Mouse (Mus musculus): ENCODE measurements around the gene Vgll4. TPM values are rescaled to one million over a fixed set of nuclear protein-coding genes. Genes with fewer than 3 reads are reported as not detected.
"Not testable (repeated sequence)": the region's sequence is repeated elsewhere in the genome, so short reads cannot be mapped to it uniquely, and the experiment has no call there.

The Vgll4 gene
- polyA plus RNA-seq, 1 experiment = 44.8 TPM

- peaks cover 24% of the 10 kb centered on the region for H3K4me1 ChIP-seq (ENCODE audit: control insufficient read depth, insufficient read depth, low read length)
- TF ChIP-seq CTCF (IDR thresholded peaks at IDR 0.05; ENCODE audit: extremely low read depth, insufficient read depth, low read length) = no peak
- TF ChIP-seq POLR2A (IDR thresholded peaks at IDR 0.05; ENCODE audit: extremely low read depth, insufficient read depth, low read length) = no peak
- no peak overlapping the region for H3K27ac ChIP-seq (ENCODE audit: insufficient read depth, low read length)
- H3K4me3 ChIP-seq (ENCODE audit: insufficient read depth, low read length) = no peak overlapping the region
These were observed 74.6 kb downstream of the Vgll4 start for GRCm38 (mm10) chr6:114895191-114895590.

GRCm38 (mm10) chr6:114894548-114895106 is 75.2 kb downstream of the Vgll4 start:
- Histone ChIP-seq H3K4me1 (ENCODE audit: control insufficient read depth, insufficient read depth, low read length) (peaks cover 25% of the 10 kb centered on the region), H3K27ac (ENCODE audit: insufficient read depth, low read length) (0 out of 2 replicates have a peak overlapping the region, but pooled peaks have one; percentile 4), H3K4me3 (ENCODE audit: insufficient read depth, low read length) (no peak overlapping the region)
- TF ChIP-seq POLR2A (IDR thresholded peaks at IDR 0.05; ENCODE audit: extremely low read depth, insufficient read depth, low read length) (no peak), CTCF (IDR thresholded peaks at IDR 0.05; ENCODE audit: extremely low read depth, insufficient read depth, low read length) (0 out of 2 replicates have a peak, but pooled peaks have one; percentile 14)

DNA sequence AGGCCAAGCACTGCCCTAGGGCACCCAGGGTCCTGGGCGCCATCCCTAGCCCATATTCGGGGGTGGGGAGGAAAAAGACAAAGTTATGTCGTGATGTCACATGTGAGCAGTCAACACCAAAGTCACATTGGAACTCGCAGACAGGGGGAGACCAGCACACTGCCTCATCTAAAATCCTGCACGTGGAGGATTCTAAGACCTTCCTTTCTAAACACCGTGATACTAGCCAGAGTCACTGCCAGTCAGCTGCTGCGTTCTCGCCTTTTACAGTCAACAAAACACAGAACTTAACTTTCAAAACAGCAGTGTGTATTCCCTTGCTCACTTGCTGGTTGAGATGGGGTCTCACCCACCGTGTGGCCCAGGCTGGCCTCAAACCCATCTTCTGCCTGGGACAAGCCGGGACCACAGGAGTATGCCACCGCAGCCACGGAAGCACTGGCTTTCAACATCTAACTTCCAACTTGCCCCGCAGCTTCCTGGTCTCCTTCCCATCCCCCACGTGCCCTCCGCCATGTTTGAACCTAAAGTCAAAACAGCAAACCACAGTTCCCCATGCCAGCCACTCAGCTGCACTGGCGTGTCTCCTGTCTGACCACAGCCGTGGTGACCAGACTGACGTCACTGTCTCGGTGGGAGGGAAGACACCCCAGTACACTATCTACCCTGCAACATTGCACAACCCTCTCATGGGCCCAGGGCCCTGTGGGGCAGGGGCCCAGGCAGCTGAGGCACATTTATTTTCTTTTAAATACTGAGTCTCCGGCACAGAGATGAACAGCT is 76.2 kb downstream of the Vgll4 start:
- H3K27ac ChIP-seq (ENCODE audit: insufficient read depth, low read length) = 0 out of 2 replicates have a peak overlapping the region, but pooled peaks have one; percentile 4
- TF ChIP-seq CTCF (IDR thresholded peaks at IDR 0.05; ENCODE audit: extremely low read depth, insufficient read depth, low read length) = no peak
- no peak for TF ChIP-seq POLR2A (IDR thresholded peaks at IDR 0.05; ENCODE audit: extremely low read depth, insufficient read depth, low read length)
- H3K4me1 ChIP-seq (ENCODE audit: control insufficient read depth, insufficient read depth, low read length) = peaks cover 24% of the 10 kb centered on the region
- H3K4me3 ChIP-seq (ENCODE audit: insufficient read depth, low read length) = no peak overlapping the region

DNA sequence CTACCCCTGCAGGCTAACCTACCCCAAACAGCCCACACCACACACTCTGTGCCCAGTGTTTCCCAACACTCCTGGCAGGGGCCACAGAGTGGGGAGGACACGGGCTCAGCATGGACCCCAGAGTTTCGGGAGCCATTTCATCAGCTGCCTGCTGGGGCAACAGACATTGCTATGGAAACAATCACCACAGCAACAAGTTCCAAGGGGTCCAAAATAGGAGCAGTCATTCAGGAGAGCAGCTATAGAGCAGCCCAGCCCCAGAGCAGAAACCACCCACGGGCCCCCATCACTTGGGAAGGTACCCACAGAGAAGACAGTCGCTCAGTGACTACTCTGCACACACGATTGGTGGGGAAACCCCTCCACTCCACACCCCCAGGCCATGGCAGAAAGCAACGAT is 77.4 kb downstream of the Vgll4 start:
- Histone ChIP-seq H3K4me1 (ENCODE audit: control insufficient read depth, insufficient read depth, low read length) (peaks cover 29% of the 10 kb centered on the region), H3K27ac (ENCODE audit: insufficient read depth, low read length) (peak overlapping the region; percentile 80), H3K4me3 (ENCODE audit: insufficient read depth, low read length) (no peak overlapping the region)
- no peak for TF ChIP-seq POLR2A (IDR thresholded peaks at IDR 0.05; ENCODE audit: extremely low read depth, insufficient read depth, low read length)
- no peak for TF ChIP-seq CTCF (IDR thresholded peaks at IDR 0.05; ENCODE audit: extremely low read depth, insufficient read depth, low read length)

DNA sequence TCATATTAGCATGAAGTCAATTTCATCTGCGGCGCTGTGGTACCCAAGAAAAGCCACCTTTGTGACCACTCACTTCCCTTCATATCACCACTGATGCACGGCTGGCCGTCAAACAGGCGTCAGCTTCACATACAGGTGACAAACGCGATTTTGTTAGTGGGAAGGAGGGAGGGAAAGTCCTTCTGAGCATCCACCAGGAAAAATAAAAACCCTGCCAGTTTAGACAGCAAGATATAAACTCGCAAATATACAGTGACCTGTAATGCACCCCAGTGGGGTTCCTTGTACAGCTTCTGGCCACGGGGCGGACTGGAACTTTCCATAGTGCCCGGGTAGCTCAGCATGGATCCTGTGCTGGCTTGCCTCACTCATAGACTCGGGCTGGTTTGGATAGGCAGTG is 78.0 kb downstream of the Vgll4 start:
- Histone ChIP-seq H3K27ac (ENCODE audit: insufficient read depth, low read length) (peak overlapping the region; percentile 80), H3K4me1 (ENCODE audit: control insufficient read depth, insufficient read depth, low read length) (peaks cover 29% of the 10 kb centered on the region), H3K4me3 (ENCODE audit: insufficient read depth, low read length) (no peak overlapping the region)
- TF ChIP-seq POLR2A (IDR thresholded peaks at IDR 0.05; ENCODE audit: extremely low read depth, insufficient read depth, low read length) (no peak), CTCF (IDR thresholded peaks at IDR 0.05; ENCODE audit: extremely low read depth, insufficient read depth, low read length) (no peak)

GRCm38 (mm10) chr6:114891272-114891671 is 78.5 kb downstream of the Vgll4 start:
- Histone ChIP-seq H3K4me1 (ENCODE audit: control insufficient read depth, insufficient read depth, low read length) (peaks cover 29% of the 10 kb centered on the region), H3K27ac (ENCODE audit: insufficient read depth, low read length) (peak overlapping the region; percentile 63), H3K4me3 (ENCODE audit: insufficient read depth, low read length) (no peak overlapping the region)
- TF ChIP-seq CTCF (IDR thresholded peaks at IDR 0.05; ENCODE audit: extremely low read depth, insufficient read depth, low read length) (no peak), POLR2A (IDR thresholded peaks at IDR 0.05; ENCODE audit: extremely low read depth, insufficient read depth, low read length) (no peak)

DNA sequence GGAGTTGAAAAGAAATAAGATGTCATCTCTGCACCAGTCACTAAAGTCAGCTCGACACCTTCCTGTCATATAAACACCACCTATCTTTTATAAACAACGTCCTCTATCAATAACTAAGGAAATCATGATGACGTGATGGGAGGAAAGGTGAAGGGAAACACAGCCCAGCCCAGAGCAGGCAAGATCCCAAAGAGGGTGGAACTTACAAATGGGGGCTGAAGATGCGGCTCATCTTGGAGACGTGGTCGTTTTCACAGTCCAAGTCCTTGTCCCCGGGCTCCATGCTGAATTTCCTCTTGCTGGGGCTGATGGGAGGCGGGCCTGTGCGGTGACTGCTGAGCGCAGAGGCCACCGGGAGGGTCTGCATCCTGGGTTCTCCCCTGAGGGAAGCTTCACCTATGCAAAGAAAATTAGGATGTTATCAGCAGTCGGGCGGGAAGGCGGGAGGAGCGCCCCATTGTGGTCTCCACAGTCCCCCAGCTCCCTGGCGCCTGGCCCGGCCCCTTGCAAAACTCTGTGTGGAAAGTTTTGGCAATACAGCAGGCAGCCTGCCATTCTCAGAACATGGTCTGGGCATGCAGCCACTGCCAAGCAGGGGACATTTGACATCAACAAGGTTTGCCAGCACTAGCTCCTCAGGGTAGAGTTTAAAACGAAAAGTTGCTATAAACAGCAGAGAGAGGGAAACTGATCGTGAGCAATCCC is 79.2 kb downstream of the Vgll4 start:
- TF ChIP-seq CTCF (IDR thresholded peaks at IDR 0.05; ENCODE audit: extremely low read depth, insufficient read depth, low read length) (no peak), POLR2A (IDR thresholded peaks at IDR 0.05; ENCODE audit: extremely low read depth, insufficient read depth, low read length) (no peak)
- no peak overlapping the region for H3K4me3 ChIP-seq (ENCODE audit: insufficient read depth, low read length)
- H3K27ac ChIP-seq (ENCODE audit: insufficient read depth, low read length) = peak overlapping the region; percentile 9; the same call in 1 of the 2 replicates
- peaks cover 31% of the 10 kb centered on the region for H3K4me1 ChIP-seq (ENCODE audit: control insufficient read depth, insufficient read depth, low read length)

GRCm38 (mm10) chr6:114889971-114890370 is 79.8 kb downstream of the Vgll4 start:
- peaks cover 31% of the 10 kb centered on the region for H3K4me1 ChIP-seq (ENCODE audit: control insufficient read depth, insufficient read depth, low read length)
- H3K4me3 ChIP-seq (ENCODE audit: insufficient read depth, low read length) = not testable (repeated sequence)
- H3K27ac ChIP-seq (ENCODE audit: insufficient read depth, low read length) = peak overlapping the region; percentile 9; the same call in 1 of the 2 replicates

DNA sequence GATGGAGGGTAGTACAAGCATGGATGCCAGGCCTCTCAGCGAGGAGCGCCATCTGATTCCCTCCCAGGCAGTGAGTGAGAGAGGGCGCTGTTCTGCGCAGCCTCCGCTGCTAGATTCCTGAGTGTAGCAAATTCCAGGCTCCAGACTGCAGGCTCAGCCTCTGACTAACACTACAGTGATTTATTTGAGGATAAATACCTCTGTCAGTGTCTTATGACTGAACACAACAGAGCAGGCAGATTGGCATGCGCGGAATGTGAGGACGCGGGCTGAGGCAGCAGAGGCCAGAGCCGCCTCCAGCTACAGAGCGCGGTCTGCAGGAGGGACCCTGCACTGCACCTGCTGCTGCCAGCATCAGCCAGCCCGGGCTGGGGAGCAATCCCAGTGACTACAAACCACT is 80.9 kb downstream of the Vgll4 start:
- Histone ChIP-seq H3K4me1 (ENCODE audit: control insufficient read depth, insufficient read depth, low read length) (peaks cover 31% of the 10 kb centered on the region), H3K4me3 (ENCODE audit: insufficient read depth, low read length) (no peak overlapping the region), H3K27ac (ENCODE audit: insufficient read depth, low read length) (peak overlapping the region; percentile 9; the same call in 1 of the 2 replicates)
- TF ChIP-seq CTCF (IDR thresholded peaks at IDR 0.05; ENCODE audit: extremely low read depth, insufficient read depth, low read length) (peak; percentile 37), POLR2A (IDR thresholded peaks at IDR 0.05; ENCODE audit: extremely low read depth, insufficient read depth, low read length) (no peak)

Data from cortical plate, adult 2 months (tissue).